Mouse (Mus musculus): ENCODE results near the gene Necab2.

Gene Necab2

DNA sequence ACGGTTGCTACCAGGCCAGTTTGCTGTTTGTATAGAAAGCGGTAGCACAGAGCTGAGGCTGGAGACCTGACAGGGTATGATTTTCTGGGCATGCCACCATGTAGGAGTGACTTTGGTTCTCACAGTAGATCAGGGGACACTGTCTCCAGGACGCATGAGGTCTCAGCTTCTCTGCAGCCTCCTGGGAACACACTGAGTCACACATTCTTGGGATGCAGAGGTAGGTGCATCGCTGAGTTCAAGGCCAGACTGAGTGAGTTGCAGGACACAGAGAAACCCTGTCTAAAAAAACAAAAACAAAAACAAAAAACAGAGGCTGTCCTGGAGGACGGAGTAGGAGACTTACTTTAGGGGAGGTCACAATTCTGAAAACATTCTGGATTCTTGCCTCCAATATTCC lies 6.4 kb downstream of the Necab2 start:
- no peak for DNase-seq (ENCODE audit: low spot score)

DNA sequence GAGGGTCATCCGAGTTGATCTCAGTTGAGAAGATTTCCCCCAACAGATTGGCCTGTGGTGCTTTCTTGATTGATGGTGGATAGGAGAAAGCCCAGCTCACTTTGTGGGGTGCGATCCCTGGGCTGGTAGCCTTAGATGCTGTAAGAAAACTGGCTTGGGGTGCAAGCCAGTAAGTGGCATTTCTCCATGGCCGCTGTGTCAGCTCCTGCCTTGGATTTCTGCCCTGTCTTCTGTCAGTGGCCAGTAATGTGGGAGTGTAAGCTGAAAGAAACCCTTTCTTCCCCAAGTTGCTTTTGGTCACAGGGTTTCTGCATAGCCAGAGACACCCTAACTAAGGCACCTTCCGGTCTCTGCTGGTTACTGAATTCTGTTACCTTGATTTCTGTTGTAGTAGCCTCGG lies 9.5 kb downstream of the Necab2 start:
- no peak for DNase-seq (ENCODE audit: low spot score)

DNA sequence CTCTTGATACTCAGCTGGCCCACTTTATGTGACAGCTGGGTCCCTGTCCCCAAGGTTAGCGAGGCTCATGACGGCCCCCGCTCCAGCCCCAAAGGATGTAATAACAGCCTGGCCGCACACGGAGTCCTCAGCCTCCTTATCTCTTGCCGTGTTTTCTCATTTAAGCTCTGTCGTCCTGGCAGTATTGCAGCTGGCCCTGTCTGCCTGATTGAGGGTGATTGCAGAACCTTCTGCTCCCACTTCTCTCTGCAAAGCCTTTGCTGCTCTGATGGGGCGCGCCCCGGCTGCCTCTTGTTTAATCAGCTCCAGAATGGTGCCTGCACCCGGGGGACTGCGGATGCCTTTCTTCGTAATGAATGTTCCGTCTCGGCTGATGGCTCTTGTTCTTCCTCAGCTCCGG lies 13.2 kb downstream of the Necab2 start:
- no peak for DNase-seq (ENCODE audit: low spot score)

DNA sequence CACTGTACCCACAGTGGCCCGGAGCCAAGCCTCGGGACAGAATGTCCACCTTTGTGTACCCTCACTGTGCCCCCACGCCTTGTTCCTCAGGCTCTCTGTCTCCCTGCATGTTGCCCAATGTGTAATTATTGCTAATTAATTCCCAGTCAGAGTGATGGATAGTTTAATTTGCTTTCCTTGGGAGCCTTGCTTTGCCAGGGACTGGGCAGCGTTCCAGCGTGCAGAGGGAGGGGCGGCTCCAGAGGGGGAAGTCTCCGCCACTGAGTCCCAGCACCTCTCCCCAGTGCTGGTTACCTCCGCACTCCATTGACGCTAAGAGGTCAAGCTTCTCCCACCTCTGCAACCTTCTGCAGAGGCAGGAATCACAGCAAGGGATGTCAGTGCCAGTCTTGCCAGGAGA lies 14.8 kb downstream of the Necab2 start:
- DNase-seq (ENCODE audit: low spot score), result no peak

DNA sequence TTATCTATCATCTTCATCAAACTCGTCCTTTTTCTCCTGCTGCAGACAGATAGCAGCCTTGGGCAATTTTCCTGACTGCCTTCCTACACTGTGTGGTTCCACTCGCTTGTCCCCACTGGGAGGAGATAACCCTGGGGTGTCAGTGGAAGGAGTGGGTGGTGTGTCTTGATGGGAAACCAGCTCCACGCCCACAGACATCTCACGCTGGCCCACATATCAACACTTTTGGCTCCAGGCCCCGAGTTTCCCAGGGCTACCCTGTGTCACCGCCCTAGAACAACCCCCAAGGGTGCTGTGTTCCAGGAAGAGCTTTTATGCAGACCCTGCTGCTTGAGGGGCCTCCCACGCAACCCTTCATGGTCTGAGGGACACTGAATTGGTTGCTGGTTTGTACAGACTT lies 17.2 kb downstream of the Necab2 start:
- DNase-seq (ENCODE audit: low spot score), result no peak

DNA sequence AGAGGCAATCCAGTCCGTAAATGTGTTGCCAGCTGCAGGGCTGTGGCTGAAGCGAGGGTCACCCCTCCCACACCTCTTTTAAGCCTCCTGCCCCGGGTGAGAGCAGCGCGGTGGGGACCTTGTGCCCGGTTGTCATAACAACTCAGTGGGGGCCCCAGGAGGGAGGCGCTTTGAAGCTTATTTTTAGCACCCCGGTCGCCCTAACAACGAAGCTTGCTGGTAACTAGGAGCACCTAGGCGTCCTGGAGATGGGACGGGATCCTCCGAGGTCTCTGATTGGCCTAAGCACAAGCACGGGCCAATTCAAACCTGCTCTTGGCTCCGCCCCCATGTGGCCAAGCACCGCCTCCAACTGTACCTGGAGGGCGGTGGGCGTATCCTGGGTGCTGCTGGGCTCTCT lies 19.6 kb downstream of the Necab2 start:
- DNase-seq (ENCODE audit: low spot score), result no peak

DNA sequence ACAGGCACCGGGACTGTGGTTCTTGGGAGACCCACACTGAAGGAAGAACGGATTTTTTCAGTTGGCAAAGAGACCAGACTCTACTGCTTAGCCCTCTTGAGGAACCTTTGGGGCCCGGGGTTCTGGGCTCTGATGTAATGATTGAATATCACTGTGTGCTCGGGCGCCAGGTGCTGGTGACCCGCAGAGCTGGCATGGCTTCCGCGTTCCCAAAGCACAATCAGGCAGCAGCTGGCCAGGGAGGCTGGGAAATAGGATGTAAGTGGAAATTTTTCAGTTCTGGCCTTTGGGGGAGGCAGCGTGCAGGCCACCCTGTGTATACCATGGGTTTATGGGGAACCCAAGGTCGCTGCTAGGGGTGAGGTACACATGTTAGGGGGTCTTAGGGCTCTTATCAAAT lies 20.3 kb downstream of the Necab2 start:
- DNase-seq (ENCODE audit: low spot score), result no peak

DNA sequence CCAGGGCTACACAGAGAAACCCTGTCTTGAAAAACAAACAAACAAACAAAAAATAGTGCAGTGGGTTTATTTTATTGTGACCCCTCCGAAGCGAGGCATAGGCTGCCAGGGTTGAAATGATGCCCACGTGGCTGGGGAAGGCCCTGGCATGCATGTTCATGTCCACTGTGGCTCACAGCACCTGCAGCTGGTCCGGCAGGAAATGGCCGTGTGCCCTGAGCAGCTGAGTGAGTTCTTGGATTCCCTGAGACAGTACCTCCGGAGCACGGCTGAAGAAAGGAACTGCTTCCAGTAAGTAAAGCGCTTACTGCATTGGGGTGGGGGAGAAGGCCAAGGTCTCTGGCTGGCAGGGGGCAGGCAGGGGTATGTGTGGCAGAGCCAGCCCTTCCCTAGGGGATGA lies 21.6 kb downstream of the Necab2 start:
- DNase-seq (ENCODE audit: low spot score), result no peak

DNA sequence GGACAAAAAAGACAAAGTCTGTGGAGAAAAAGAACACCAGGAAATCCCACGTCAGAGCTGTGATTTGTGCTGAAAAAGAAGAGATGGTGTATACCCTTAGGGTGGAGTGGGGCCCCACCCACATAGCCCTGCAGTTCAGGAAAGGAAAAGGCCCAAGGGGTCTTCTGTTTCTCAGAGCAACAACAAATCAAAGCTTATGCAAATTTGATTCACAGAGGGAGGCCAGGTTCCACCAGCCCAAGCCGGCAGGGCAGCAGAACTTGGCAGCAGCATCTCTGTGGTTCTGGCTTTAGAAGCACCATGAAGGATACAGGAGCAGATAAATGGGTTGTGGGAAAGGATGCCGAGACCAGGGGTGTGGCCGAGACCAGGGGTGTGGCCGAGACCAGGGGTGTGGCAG lies 32.2 kb downstream of the Necab2 start:
- DNase-seq (ENCODE audit: low spot score), result no peak

DNA sequence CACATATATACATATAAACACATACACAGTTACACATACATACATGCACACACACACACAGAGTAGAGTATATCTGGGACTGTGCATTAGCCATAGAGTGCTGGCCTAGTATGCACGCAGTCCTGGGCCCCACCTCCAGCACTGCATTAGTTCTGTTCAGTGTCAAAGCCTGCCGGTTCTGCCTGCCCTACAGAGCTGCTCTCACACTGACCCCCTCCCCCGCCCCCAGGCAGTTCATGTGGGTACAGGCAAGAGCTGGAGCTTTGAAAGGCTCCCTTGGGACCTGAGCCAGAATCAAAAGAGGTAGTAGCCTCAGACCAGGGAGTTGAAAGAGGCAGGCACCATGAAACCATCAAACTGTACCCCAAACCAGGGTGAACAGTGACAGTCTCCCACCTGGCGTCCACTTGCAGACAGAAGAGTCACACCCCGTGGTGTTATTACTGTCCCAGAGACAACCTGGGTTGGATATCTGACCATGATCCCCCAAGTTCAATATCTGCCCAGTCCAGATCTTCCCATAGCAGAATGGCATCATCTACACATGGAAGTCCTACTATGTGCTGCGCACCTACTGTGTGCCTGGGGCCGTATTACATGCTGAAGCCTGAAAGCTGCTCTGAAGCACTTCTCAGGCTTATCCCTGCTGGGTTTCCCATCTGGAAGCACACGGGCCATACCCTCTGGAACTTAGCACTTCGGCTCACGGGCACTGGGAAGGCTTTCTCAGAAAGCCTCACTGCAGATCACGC lies 37.8 kb downstream of the Necab2 start:
- DNase-seq (ENCODE audit: low spot score), result no peak

DNA sequence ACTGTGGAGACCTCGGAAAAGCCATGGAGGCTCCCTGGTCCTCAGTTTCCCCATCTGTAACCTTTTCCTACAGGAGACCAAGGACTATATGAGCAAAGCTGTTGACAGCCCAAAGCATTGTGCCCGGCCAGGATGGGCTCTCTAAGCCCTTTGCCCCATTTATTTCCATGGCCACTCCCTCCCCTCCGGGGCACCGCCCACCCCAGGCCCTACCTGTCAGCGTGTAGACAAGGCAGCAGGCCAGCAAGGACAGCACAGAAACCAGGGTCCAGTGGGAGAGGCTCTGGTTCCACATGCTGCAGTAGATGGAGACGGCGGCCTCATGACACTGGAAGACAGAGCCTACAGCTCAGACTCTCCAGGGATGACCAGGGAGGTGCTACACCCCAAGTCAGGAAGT lies 40.6 kb downstream of the Necab2 start:
- DNase-seq (ENCODE audit: low spot score), result no peak

DNA sequence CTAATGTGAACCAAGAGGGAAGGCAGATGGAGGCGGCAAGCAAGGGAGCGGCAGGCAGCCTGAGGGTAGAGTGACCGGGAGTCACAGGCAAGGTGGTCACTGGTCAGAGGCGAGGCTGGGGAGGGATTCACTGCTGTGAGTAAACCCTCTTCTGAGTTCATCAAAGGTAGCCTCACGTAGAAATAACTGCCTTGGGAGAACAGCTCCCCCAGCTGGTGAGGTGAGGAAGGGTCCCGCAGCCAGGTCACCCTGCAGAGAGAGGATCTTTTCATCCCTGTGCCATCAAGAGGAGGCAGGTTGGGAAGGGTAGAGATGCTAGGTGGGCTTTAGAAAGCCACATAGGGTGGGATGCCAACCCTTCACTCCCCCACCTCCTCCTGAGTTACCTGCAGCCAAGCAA lies 50.3 kb downstream of the Necab2 start:
- DNase-seq (ENCODE audit: low spot score), result peak; percentile 23

DNA sequence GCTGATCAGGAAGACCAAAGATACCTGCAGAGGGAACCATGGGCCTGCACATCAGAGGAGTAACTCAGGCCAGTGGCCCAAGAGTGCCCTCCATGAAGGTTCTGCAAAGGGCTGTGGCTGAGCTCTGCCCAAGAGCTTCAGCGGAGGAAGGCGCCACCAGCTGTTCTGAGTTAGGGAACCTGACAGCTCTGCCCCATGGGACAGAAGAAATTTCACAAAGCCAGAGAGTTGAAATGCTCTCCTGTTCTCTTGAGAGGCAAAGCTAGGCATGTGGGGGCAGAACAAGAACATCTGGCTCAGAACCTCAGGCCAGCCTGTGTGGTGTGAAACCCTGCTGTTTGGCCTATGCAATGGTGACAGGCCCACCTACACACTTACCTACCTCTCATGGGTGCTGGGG lies 53.3 kb downstream of the Necab2 start:
- DNase-seq (ENCODE audit: low spot score), result no peak

DNA sequence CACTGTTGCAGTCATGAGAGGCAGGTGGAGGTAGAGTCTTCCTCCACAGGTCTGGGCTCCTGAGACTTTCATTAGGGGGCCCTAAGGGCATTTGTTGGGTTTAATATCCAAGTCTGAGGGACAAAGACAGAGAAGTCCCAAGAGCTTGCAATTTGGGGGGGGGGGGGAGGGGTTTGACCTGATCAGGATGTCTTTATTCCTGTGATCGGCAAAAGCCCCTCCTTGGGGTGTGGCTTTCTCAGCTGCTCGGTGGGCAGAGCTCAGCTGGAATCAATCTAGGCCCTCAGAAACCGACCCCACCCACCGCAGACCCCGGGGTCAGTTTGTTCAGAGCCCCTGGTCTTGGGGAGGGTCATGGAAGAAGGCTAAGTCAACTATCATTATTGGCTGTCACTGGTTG lies 55.1 kb downstream of the Necab2 start, which contains the start of gene Slc38a8:
Slc38a8 (minus strand) TSS at position 101 of the 400 bp plus-strand sequence.
- DNase-seq (ENCODE audit: low spot score), result no peak

DNA sequence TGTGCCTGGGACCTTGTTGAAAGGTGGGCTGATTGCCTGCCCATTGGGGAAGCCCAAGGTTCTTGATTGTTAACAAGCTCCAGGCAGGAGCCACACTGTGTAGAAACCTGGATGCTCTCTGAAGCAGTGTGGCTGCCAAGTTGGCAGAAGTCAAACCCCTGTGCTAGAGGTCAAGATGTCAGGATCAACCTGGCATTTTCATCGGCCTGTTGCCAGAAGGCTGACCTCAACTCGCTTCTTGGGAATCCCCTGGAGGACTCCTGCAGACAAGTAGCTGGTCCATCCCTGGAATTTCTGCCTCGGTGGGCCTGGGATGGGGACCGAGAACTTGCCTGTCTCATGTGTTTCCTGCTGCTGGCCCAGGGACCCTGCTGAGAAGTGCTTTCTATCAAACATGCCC lies 55.6 kb downstream of the Necab2 start:
- DNase-seq (ENCODE audit: low spot score), result no peak

DNA sequence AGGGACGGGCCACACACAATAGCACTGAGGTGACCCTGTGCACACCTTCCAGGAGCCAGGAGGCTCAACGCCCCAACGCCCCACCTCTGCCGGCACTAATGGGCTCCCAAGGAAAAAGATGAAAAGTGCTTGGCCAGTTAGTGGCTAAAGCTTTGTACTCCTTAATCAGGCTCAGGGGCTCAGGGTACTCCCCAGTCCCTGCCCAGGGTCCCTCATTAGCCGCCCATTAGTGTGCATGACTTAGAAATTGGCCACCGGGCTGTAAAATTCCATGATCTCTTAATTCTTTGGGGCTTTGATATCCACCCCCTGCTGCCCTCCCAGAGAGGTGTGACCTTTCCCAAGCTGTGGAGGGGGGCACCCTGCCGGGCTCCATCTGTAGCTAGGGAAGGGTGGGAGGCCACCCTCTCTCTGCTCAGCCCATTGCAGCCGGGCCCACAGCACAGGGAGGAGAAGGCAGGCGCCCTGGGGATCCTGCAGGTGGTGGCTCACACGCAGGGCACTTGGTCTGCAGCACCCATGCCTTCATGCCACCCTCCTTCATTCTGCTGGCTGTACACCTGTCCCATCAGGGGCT lies 56.8 kb downstream of the Necab2 start:
- no peak for DNase-seq (ENCODE audit: low spot score)

DNA sequence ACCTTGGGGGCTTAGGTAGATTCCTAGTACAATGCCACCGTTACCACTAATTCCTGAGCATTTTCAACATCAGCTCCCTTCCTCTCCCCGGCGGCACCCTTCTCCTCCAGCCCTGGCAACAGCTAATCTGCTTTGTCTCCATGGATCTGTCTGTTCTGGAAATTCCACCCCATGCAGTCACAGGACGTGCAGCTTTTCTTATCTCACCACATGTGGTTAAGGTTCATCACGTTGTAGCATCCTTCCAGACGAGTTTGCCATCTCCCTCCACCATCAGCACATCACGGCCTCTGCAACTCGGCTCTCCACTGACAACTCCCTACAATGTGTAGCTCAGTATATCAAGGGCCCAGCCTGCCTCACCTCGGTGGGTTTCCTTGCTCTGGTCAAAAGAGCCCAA lies 59.0 kb downstream of the Necab2 start:
- no peak for DNase-seq (ENCODE audit: low spot score)

DNA sequence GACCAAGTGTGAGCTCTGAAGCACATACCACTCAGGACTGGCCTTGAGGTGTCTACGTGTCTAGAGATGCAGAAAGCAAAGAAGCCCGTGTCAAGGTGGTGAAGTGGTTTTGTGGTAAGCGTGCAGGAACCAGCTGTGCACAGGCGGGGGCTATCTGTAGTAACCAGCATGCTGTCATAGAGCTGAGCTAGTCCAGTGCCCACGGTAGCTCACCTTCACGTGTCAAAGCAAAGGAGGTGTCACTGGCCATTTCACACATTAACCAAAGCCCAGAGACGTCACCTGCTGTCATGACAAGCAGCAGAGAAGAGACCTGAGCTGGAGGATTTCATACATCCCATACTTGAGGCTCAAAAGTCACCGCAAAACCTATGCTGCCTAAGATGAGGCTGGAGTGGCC lies 59.6 kb downstream of the Necab2 start:
- DNase-seq (ENCODE audit: low spot score), result no peak

DNA sequence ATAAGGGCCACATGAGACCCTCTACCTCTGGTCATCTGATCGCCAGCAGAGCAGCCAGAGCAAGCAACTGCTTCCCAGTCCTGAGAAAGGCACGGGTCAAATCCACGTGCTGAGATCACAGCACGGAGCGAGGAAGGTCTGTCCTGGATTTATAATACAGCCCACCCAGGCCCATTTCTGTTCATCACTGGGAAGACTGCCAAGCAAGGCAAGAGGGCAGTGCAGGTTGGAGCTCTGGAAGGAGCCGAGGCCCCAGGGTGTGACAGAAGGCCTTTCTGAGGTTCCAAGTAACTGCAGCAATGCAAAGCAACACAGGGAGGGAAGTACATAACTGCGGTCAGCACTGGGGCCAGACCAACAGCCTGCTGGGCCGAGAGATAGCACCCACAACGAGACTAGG lies 64.0 kb downstream of the Necab2 start:
- DNase-seq (ENCODE audit: low spot score), result no peak

DNA sequence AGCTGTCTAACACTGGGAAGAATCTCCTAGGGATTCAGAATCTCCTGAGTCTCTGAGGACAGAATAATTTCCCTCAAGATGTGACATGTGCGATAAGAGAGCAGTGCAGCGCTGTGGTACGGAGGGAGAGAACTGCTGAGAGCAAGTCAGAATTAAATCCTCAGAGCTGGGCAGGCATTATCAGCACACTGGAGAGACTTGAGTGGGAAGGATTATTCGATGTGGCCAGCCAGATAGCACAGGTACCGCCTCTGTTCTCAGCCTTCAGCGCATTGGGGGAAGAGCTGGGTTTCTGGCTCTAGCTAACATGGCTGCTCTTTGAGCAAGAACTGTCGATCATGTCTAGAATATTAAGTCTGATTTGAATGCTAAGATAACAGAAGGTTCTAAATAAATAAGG lies 65.2 kb downstream of the Necab2 start:
- no peak for DNase-seq (ENCODE audit: low spot score)

DNA sequence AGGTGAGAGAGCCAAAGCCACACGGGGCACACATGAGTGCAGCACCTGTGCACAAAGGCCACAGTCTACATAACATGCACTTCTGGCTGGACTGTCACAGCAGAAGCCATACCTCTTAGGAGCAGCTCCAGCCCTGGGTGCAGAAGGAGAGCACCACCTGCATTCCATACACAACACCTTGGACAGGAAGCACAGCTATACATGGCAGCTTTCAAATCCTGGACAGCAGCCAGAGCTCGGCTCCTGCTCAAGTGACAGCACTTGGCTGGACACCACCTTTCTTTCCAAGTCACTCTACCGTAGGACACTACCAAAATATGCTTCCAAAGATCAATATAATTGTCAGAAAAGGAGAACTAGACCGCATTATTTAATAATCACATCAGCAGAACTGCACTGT lies 66.9 kb downstream of the Necab2 start:
- DNase-seq (ENCODE audit: low spot score), result no peak

DNA sequence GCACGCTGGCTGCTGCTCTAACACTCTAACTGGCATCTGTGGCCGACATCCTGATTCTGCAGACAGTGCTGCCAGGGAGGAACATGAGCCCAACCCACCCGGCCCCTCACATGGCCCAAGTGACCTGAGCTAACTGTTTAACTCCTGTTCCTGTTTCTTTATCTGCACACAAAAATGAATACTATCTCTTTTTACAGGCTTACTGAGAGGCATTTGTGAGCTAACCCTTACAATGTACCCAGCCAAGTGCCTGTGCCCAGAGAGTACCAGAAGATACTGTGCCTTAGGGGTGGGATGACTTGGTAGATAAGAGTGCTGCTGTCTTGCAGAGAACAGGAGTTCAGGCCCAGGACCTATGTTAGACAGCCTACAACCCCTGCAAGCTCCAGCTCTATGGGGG lies 68.4 kb downstream of the Necab2 start:
- DNase-seq (ENCODE audit: low spot score), result no peak

DNA sequence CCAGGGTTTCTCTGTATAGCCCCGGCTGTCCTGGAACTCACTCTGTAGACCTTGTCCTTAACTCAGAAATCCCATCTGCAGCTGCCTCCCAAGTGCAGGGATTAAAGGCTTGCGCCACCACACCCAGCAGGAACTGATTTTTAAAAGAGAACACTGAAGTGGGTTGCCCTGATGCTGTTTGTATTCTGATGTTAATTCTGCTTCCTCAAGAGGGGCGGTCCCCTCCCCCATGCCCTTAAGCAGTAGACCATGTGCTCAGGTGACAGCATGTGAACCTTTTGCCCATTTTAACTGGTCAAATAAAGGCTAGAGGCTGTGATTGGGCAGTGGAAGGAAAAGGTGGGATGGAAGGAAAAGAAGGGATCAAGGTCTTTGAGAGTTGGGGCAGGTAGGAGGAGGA lies 69.2 kb downstream of the Necab2 start:
- DNase-seq (ENCODE audit: low spot score), result no peak

DNA sequence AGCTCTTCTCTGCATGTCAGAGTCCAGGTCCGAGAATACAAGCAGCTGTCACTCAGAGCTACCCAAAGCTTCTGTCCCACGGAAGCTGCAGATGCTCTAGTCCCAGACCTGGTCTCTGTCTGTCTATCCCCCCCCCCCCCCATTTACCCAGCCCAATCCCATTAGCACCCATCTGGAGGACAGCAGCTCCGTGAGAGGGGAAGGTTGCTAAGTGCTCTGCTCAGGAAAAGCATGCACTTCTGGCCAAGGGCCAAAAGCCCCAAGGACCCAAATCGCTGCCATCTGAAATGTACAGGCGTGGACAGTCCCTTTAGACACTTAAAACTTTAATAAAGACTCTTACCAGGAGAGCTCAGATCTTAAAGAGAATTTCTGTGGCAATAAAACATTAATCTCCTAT lies 70.2 kb downstream of the Necab2 start:
- no peak for DNase-seq (ENCODE audit: low spot score)

Data from spleen, adult 12 weeks (tissue).